ENCODE assay signal across 15 mouse cellular contexts in genomic region chr17:28905377-28905916, GRCm38 (mm10). TPM values are rescaled to one million over a fixed set of nuclear protein-coding genes. Genes with fewer than 3 reads are reported as not detected.
A peak's percentile ranks its signal among the peaks of the same experiment; 100 is the strongest.
DNase-seq lines count a peak whose midpoint lies in the region; ATAC-seq lines count a peak whose summit lies in the region.
"Had no signal": no experiment of that assay in that cellular context is flagged by ENCODE, and none has a peak within 500 bp of the region (broad histone marks: within the 10 kb centered on the region; RNA-seq: fewer than 3 reads in every experiment).

No protein-coding gene starts in this region.

- peak overlapping the region; percentile 80 for H3K27ac ChIP-seq in neural tube, embryonic 13.5 days (replicated peaks)
- peak overlapping the region; percentile 87 for H3K27ac ChIP-seq in hindbrain, embryonic 14.5 days
- peak overlapping the region; percentile 73 for H3K27ac ChIP-seq in neural tube, embryonic 14.5 days (ENCODE audit: low read depth, low read length)
- H3K27ac ChIP-seq: embryonic facial prominence, embryonic 13.5 days; heart, adult 2 months; limb, embryonic 15.5 days; lung, embryonic 15.5 days had no signal

- no peak for DNase-seq in neural tube, embryonic 10.5 days (ENCODE audit: extremely low spot score, low spot score)
- peak; percentile 74 for DNase-seq in brain, adult 2 months (ENCODE audit: low read depth, low spot score)
- DNase-seq in hindbrain, embryonic 14.5 days (ENCODE audit: low spot score), result no peak
- DNase-seq in gastrocnemius, adult 8-10 months (ENCODE audit: low spot score in 2 of 2), result no peak
- no peak for DNase-seq in kidney, adult 8-10 months
- no peak for DNase-seq in natural killer cell, adult 2 months (ENCODE audit: low spot score in 2 of 2)

- H3K4me3 ChIP-seq in neural tube, embryonic 13.5 days, result no peak overlapping the region
- H3K4me3 ChIP-seq in hindbrain, embryonic 14.5 days (replicated peaks; ENCODE audit: low read length), result no peak overlapping the region
- no peak overlapping the region for H3K4me3 ChIP-seq in neural tube, embryonic 14.5 days (ENCODE audit: low read depth, low read length)
- H3K4me3 ChIP-seq: embryonic facial prominence, embryonic 13.5 days; heart, adult 2 months; limb, embryonic 15.5 days; lung, embryonic 15.5 days had no signal

- no peaks in the 10 kb centered on the region for H3K36me3 ChIP-seq in neural tube, embryonic 13.5 days
- no peaks in the 10 kb centered on the region for H3K36me3 ChIP-seq in hindbrain, embryonic 14.5 days (replicated peaks; ENCODE audit: control insufficient read depth, insufficient read depth)
- no peaks in the 10 kb centered on the region for H3K36me3 ChIP-seq in neural tube, embryonic 14.5 days (ENCODE audit: control insufficient read depth, insufficient read depth, low read length)
- H3K36me3 ChIP-seq: embryonic facial prominence, embryonic 13.5 days; limb, embryonic 15.5 days; lung, embryonic 15.5 days had no signal

- 74% methylated on average over 13 of the region's 13 CpGs for WGBS in neural tube, embryonic 13.5 days
- 71% methylated on average over 13 of the region's 13 CpGs for whole genome bisulfite sequencing in hindbrain, embryonic 14.5 days
- 76% methylated on average over 13 of the region's 13 CpGs for WGBS in neural tube, embryonic 14.5 days

- H3K4me2 ChIP-seq in neural tube, embryonic 13.5 days, result no peak overlapping the region
- H3K4me2 ChIP-seq in hindbrain, embryonic 14.5 days (replicated peaks), result 0 out of 2 replicates have a peak overlapping the region, but pooled peaks have one; percentile 6
- H3K4me2 ChIP-seq in neural tube, embryonic 14.5 days (ENCODE audit: low read depth, low read length), result no peak overlapping the region; the same call in 1 of the 2 replicates
- H3K4me2 ChIP-seq: embryonic facial prominence, embryonic 13.5 days; limb, embryonic 15.5 days; lung, embryonic 15.5 days had no signal

- H3K4me1 ChIP-seq in neural tube, embryonic 13.5 days (replicated peaks), result peaks cover 20% of the 10 kb centered on the region
- H3K4me1 ChIP-seq in hindbrain, embryonic 14.5 days (replicated peaks; ENCODE audit: control insufficient read depth, insufficient read depth, low read length), result peaks cover 18% of the 10 kb centered on the region
- peaks cover 10% of the 10 kb centered on the region for H3K4me1 ChIP-seq in neural tube, embryonic 14.5 days (ENCODE audit: control insufficient read depth, insufficient read depth, low read length)

- no peaks in the 10 kb centered on the region for H3K9me3 ChIP-seq in neural tube, embryonic 13.5 days
- H3K9me3 ChIP-seq in hindbrain, embryonic 14.5 days (ENCODE audit: control insufficient read depth, low read length), result no peaks in the 10 kb centered on the region
- H3K9me3 ChIP-seq in neural tube, embryonic 14.5 days (ENCODE audit: control insufficient read depth, low read length), result no peaks in the 10 kb centered on the region
- H3K9me3 ChIP-seq: embryonic facial prominence, embryonic 13.5 days; limb, embryonic 15.5 days; lung, embryonic 15.5 days had no signal

- peaks cover 15% of the 10 kb centered on the region for H3K27me3 ChIP-seq in neural tube, embryonic 13.5 days
- peaks cover 10% of the 10 kb centered on the region for H3K27me3 ChIP-seq in hindbrain, embryonic 14.5 days (ENCODE audit: control insufficient read depth, insufficient read depth, low read length)
- H3K27me3 ChIP-seq in neural tube, embryonic 14.5 days (ENCODE audit: control insufficient read depth, insufficient read depth, low read length), result no peaks in the 10 kb centered on the region
- H3K27me3 ChIP-seq: lung, embryonic 15.5 days had no signal

- no peak for ATAC-seq in neural tube, embryonic 13.5 days (ENCODE audit: low read depth)
- no peak for ATAC-seq in hindbrain, embryonic 14.5 days (ENCODE audit: low FRiP score)
- no peak for ATAC-seq in neural tube, embryonic 14.5 days (ENCODE audit: low read depth)

- peak overlapping the region; percentile 38; the same call in 1 of the 2 replicates for H3K9ac ChIP-seq in neural tube, embryonic 13.5 days
- H3K9ac ChIP-seq in hindbrain, embryonic 14.5 days, result 0 out of 2 replicates have a peak overlapping the region, but pooled peaks have one; percentile 31
- H3K9ac ChIP-seq in neural tube, embryonic 14.5 days (replicated peaks; ENCODE audit: low read depth, low read length), result no peak overlapping the region
- H3K9ac ChIP-seq: embryonic facial prominence, embryonic 13.5 days; limb, embryonic 15.5 days; lung, embryonic 15.5 days had no signal

RNA-seq across cellular contexts. Expression of gene 4930539E08Rik, which starts 9.7 kb away (rescaled TPM):
- polyA plus RNA-seq in neural tube, embryonic 13.5 days (2015; fragmentation: Nextera tagmentation; extraction: Ambion mirVana), result 0.25 and 0.29 TPM in 2 replicates
- polyA plus RNA-seq in hindbrain, embryonic 14.5 days (2014; fragmentation: Nextera tagmentation; extraction: Ambion mirVana), result 1.2 and 1.3 TPM in 2 replicates
- polyA plus RNA-seq in neural tube, embryonic 14.5 days (2014; fragmentation: Nextera tagmentation; extraction: Ambion mirVana), result 0.42 and 0.48 TPM in 2 replicates
- not detected for total RNA-seq in gastrocnemius, adult 8-10 months (2022)
- total RNA-seq: heart, adult 2 months had no signal

RNA-seq across cellular contexts. Expression of gene Pxt1, which starts 38.2 kb away (rescaled TPM):
- polyA plus RNA-seq in neural tube, embryonic 13.5 days (2015; fragmentation: Nextera tagmentation; extraction: Ambion mirVana), result not detected in 2 replicates
- polyA plus RNA-seq in hindbrain, embryonic 14.5 days (2014; fragmentation: Nextera tagmentation; extraction: Ambion mirVana), result not detected in 2 replicates
- 0.41 TPM in 1 of 2 replicates, not detected in the other for polyA plus RNA-seq in neural tube, embryonic 14.5 days (2014; fragmentation: Nextera tagmentation; extraction: Ambion mirVana)
- not detected for total RNA-seq in gastrocnemius, adult 8-10 months (2022)
- total RNA-seq: layer of hippocampus, postnatal 25 days; monocyte, adult 5-6 weeks had no signal
- polyA plus RNA-seq: embryonic facial prominence, embryonic 13.5 days; limb, embryonic 15.5 days had no signal

RNA-seq across cellular contexts. Expression of gene Kctd20, which starts 46.3 kb away (rescaled TPM):
- polyA plus RNA-seq in neural tube, embryonic 13.5 days (2015; fragmentation: Nextera tagmentation; extraction: Ambion mirVana), result 92.2 and 96.8 TPM in 2 replicates
- polyA plus RNA-seq in hindbrain, embryonic 14.5 days (2014; fragmentation: Nextera tagmentation; extraction: Ambion mirVana), result 78.9 and 82.8 TPM in 2 replicates
- polyA plus RNA-seq in neural tube, embryonic 14.5 days (2014; fragmentation: Nextera tagmentation; extraction: Ambion mirVana), result 66.6 and 89.3 TPM in 2 replicates
- 10 to 100 TPM; 27.0 to 38.6 (median 28.7) TPM for total RNA-seq in gastrocnemius, adult 8-10 months (2022)

RNA-seq across cellular contexts. Expression of gene Pnpla1, which starts 47.2 kb away (rescaled TPM):
- polyA plus RNA-seq in neural tube, embryonic 13.5 days (2015; fragmentation: Nextera tagmentation; extraction: Ambion mirVana), result not detected in 2 replicates
- polyA plus RNA-seq in hindbrain, embryonic 14.5 days (2014; fragmentation: Nextera tagmentation; extraction: Ambion mirVana), result 0.07 TPM in 1 of 2 replicates, not detected in the other
- 0.07 TPM in 1 of 2 replicates, not detected in the other for polyA plus RNA-seq in neural tube, embryonic 14.5 days (2014; fragmentation: Nextera tagmentation; extraction: Ambion mirVana)
- total RNA-seq in gastrocnemius, adult 8-10 months (2022), result not detected
- total RNA-seq: heart, adult 2 months; heart, postnatal 25 days; monocyte, adult 5-6 weeks had no signal
- polyA plus RNA-seq: lung, embryonic 15.5 days had no signal
